Mouse (Mus musculus): ENCODE results near the gene Slc29a1.

Gene Slc29a1

GRCm38 (mm10) chr17:45548541-45549512 is 50.6 kb downstream of the Slc29a1 start:
- peak; percentile 90 for DNase-seq

GRCm38 (mm10) chr17:45547461-45548190 is 51.8 kb downstream of the Slc29a1 start:
- peak; percentile 84 for DNase-seq

- peak; percentile 80 for DNase-seq
These were observed 52.5 kb downstream of the Slc29a1 start for GRCm38 (mm10) chr17:45546941-45547340.

GRCm38 (mm10) chr17:45545278-45545961 is 54.0 kb downstream of the Slc29a1 start:
- DNase-seq: peak; percentile 63

- DNase-seq: peak; percentile 61
These were observed 54.5 kb downstream of the Slc29a1 start for GRCm38 (mm10) chr17:45544873-45545277.

GRCm38 (mm10) chr17:45544001-45544872 is 55.2 kb downstream of the Slc29a1 start:
- DNase-seq: peak; percentile 75

- DNase-seq: peak; percentile 66
These were observed 56.3 kb downstream of the Slc29a1 start for GRCm38 (mm10) chr17:45543115-45543514.

DNA sequence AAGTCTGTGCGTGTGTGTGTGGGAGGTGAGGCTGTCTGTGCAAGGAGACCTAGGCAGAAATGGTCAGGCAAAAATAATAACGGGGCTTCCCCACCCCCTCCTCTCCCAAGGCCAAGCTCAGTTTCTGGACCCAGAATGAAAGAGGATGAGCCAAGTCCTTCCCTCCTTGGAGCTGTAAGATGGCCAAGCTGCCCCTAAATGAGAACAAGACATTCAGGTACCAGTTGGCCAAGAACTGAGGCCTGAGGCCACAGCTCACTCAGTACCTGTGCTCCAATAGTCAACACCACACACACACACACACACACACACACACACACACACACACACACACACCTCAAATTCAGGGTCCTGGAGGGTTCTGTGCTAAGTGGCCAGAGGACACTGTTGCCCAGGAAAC is 56.7 kb downstream of the Slc29a1 start:
- DNase-seq: peak; percentile 76

DNA sequence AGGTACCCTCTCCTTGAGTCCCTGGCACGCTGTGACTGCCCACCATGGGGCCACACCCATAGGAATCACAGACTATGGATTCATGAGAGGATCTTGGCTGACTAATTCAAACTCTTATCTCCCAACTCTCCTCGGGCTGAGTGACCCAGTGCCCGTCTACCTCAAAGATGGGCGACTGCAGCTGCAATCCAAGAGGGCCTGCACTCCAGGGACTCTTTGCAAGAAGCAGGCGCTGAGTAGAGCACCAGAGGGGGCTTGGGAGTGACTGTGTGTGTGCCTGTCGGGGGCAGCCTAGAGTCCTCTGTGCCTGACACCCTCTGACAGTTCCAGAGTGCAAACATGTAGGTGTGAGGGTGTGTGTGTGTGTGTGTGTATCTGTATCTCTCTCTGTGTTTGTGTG is 57.3 kb downstream of the Slc29a1 start:
- no peak for DNase-seq

DNA sequence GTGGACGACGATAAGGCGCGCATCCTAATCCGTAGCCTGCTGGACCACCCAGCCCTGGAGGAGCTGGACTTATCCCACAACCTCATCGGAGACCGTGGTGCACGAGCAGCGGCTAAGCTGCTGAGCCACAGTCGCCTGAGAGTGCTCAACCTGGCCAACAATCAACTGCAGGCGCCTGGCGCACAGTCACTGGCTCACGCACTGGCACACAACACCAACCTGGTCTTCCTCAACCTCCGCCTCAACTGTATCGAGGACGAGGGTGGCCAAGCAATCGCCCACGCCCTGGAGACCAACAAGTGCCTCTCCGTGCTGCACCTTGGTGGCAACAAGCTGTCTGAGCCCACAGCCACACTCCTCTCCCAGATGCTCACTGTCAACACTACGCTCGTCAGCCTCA is 59.7 kb downstream of the Slc29a1 start:
- DNase-seq: no peak

GRCm38 (mm10) chr17:45538394-45538793 is 61.0 kb downstream of the Slc29a1 start:
- DNase-seq: no peak

GRCm38 (mm10) chr17:45536264-45536663 is 63.1 kb downstream of the Slc29a1 start:
- no peak for DNase-seq
